Mouse (Mus musculus) spleen, adult 2 months (tissue): Measurements from ENCODE around the gene Tcf7l2.

Source experiments
- CTCF ChIP-seq: fragments of 200-500 bp; IDR thresholded peaks from 2 replicates; pipeline ENCODE4 v1.5.1; 2011; ENCODE audit warnings: mild to moderate bottlenecking, inconsistent platforms; ENCODE audit not compliant: insufficient read depth, insufficient read length, insufficient replicate concordance; ENCODE audit errors: extremely low read depth
- POLR2A ChIP-seq: fragments of 200-500 bp; IDR thresholded peaks from 2 replicates; pipeline ENCODE4 v1.6.1; 2011; ENCODE audit warnings: low read depth, low read length, inconsistent platforms

DNA sequence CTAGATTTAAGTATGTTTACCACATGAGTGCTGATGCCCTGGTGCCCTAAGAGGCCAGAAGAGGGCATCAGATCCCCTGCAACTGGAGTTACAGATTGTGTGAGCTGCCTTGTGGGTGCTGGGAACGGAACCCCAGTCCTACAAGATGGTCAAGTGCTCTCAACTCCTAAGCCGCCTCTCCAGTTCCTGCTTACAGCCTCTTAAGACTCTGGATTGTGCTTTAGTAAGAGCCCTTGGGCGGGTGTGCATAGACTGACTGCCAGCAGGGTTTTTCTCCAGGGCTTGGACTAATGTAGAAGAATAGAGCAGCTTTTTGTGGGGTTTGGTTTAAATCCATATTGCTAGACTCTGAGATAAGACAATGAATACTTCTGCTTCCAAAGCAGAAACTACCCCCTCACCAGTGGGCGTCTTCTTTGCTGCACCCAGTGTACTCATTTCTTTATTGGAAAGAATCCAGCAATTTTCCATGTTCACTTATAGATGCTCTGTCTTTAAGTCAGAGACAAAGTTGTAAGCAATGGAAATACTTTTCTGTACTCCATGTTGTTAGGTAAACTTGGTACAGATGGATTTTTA, 92.3 kb downstream of the Tcf7l2 start:
- TF ChIP-seq POLR2A (no peak), CTCF (no peak)
